Mouse (Mus musculus) midbrain, embryonic 14.5 days (tissue): ENCODE results near the gene Dusp6. TPM values are rescaled to one million over a fixed set of nuclear protein-coding genes. Genes with fewer than 3 reads are reported as not detected.

Experiments
- ATAC-seq: fragments of 200-750 bp; cut with Nextera tagmentation; 2 replicates; pipeline ENCODE4 v1.8.0; 2017; ENCODE audit warnings: moderate number of reproducible peaks, moderate library complexity; ENCODE audit not compliant: low FRiP score, low TSS enrichment
- DNase-seq: peaks from one replicate; pipeline ENCODE4 v3.0.0-alpha.2; 2015
- H3K27ac ChIP-seq: fragments of 300-500 bp; sonication (generic); replicated peaks from 2 replicates; pipeline ENCODE4 v1.5.1; 2014; ENCODE audit warnings: mild to moderate bottlenecking, low read depth, low read length, moderate library complexity
- H3K27me3 ChIP-seq: fragments of 300-500 bp; sonication (generic); 2 replicates; pipeline ENCODE4 v1.6.1; 2014; ENCODE audit warnings: low read length, control low read depth, mixed read lengths; ENCODE audit not compliant: control insufficient read depth, insufficient read depth
- H3K36me3 ChIP-seq: fragments of 300-500 bp; sonication (generic); 2 replicates; pipeline ENCODE4 v1.6.1; 2014; ENCODE audit warnings: low read length, control low read depth; ENCODE audit not compliant: control insufficient read depth, insufficient read depth
- H3K4me1 ChIP-seq: fragments of 300-500 bp; sonication (generic); 2 replicates; pipeline ENCODE4 v1.6.1; 2014; ENCODE audit warnings: mild to moderate bottlenecking, antibody characterized with exemption, low read length, control low read depth; ENCODE audit not compliant: control insufficient read depth, insufficient read depth
- H3K4me2 ChIP-seq: fragments of 300-500 bp; sonication (generic); 2 replicates; pipeline ENCODE4 v1.6.1; 2014; ENCODE audit warnings: mild to moderate bottlenecking, low read length, moderate library complexity
- H3K4me3 ChIP-seq: fragments of 300-500 bp; sonication (generic); replicated peaks from 2 replicates; pipeline ENCODE4 v1.5.1; 2014; ENCODE audit warnings: low read depth, low read length
- H3K9ac ChIP-seq: fragments of 300-500 bp; sonication (generic); replicated peaks from 2 replicates; pipeline ENCODE4 v1.6.1; 2014; ENCODE audit warnings: mild to moderate bottlenecking, low read length, moderate library complexity
- H3K9me3 ChIP-seq: fragments of 300-500 bp; sonication (generic); 2 replicates; pipeline ENCODE4 v1.6.1; 2016; ENCODE audit warnings: low read length, control low read depth, mixed read lengths; ENCODE audit not compliant: control insufficient read depth
- WGBS: fragments of 180-500 bp; shearing (Covaris S2); extraction: QIAGEN DNeasy Blood & Tissue Kit; methylation state at CpG from one replicate; pipeline ENCODE4 v1.1.7; 2014; 5-methylcytosine and 5-hydroxymethylcytosine counted together
- polyA plus RNA-seq: library from polyadenylated mRNA; unstranded; fragments of >200 nt; fragmentation: Nextera tagmentation; extraction: Ambion mirVana; gene quantifications from 2 replicates; pipeline ENCODE4 v1.2.1, GENCODE M21; 2014

Dusp6 gene
- polyA plus RNA-seq, 1 experiment from 2014 or later = 25.4 TPM

GRCm38 (mm10) chr10:99242721-99243120, 20.3 kb upstream of the Dusp6 start:
- 84% methylated on average over 10 of the region's 10 CpGs for WGBS
- no peak for DNase-seq
- Histone ChIP-seq H3K4me3 (no peak overlapping the region), H3K4me2 (no peak overlapping the region), H3K27me3 (no peaks in the 10 kb centered on the region), H3K4me1 (no peaks in the 10 kb centered on the region), H3K9ac (no peak overlapping the region), H3K27ac (no peak overlapping the region), H3K9me3 (no peaks in the 10 kb centered on the region), H3K36me3 (no peaks in the 10 kb centered on the region)
- ATAC-seq = no peak

GRCm38 (mm10) chr10:99243907-99244489, 19.0 kb upstream of the Dusp6 start:
- Histone ChIP-seq H3K4me3 (no peak overlapping the region), H3K9me3 (no peaks in the 10 kb centered on the region), H3K36me3 (no peaks in the 10 kb centered on the region), H3K4me2 (no peak overlapping the region), H3K9ac (no peak overlapping the region), H3K4me1 (no peaks in the 10 kb centered on the region), H3K27ac (no peak overlapping the region), H3K27me3 (no peaks in the 10 kb centered on the region)
- ATAC-seq (no peak), DNase-seq (no peak)
- 84% methylated on average over 5 of the region's 5 CpGs for WGBS

- ATAC-seq = no peak
- no peak overlapping the region for H3K9ac ChIP-seq
- WGBS = 73% methylated on average over 7 of the region's 7 CpGs
Observed at GRCm38 (mm10) chr10:99244655-99245260, 18.3 kb upstream of the Dusp6 start.

GRCm38 (mm10) chr10:99246797-99247508, 16.1 kb upstream of the Dusp6 start:
- 60% methylated on average over 20 of the region's 20 CpGs for WGBS
- no peaks in the 10 kb centered on the region for H3K27me3 ChIP-seq
- H3K36me3 ChIP-seq = no peaks in the 10 kb centered on the region
- H3K4me2 ChIP-seq = no peak overlapping the region
- H3K27ac ChIP-seq = no peak overlapping the region
- H3K4me3 ChIP-seq = no peak overlapping the region
- H3K9ac ChIP-seq = no peak overlapping the region
- no peaks in the 10 kb centered on the region for H3K4me1 ChIP-seq
- ATAC-seq (no peak), DNase-seq (no peak)
- no peaks in the 10 kb centered on the region for H3K9me3 ChIP-seq

More at GRCm38 (mm10) chr10:99244655-99245260, 18.3 kb upstream of the Dusp6 start:
- no peak for DNase-seq
- Histone ChIP-seq H3K36me3 (no peaks in the 10 kb centered on the region), H3K4me3 (no peak overlapping the region), H3K27ac (no peak overlapping the region), H3K4me1 (no peaks in the 10 kb centered on the region), H3K27me3 (no peaks in the 10 kb centered on the region), H3K4me2 (no peak overlapping the region), H3K9me3 (no peaks in the 10 kb centered on the region)

DNA sequence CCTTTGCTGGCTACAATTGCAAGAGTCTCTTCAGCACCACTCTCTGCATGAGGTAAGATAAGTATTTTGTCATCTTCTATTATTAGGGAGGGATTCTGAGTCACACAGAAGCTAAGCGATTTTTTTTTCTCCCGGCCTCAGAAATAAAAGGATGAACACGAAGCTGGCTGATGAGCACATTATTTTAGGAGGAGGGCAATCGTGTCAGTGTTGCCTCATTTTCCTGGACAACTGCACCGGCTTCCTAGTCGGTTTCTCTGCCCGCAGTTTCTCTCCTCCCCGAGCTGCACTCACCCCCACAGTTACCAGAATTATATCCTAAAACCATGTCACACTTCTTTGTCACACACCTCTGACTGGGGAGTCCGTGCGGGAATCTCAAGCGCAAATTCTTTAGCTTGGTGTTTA, 12.2 kb upstream of the Dusp6 start:
- ATAC-seq (no peak), DNase-seq (no peak)
- Histone ChIP-seq H3K27ac (no peak overlapping the region), H3K4me2 (no peak overlapping the region), H3K9me3 (no peaks in the 10 kb centered on the region), H3K9ac (no peak overlapping the region), H3K4me1 (no peaks in the 10 kb centered on the region), H3K36me3 (no peaks in the 10 kb centered on the region), H3K27me3 (no peaks in the 10 kb centered on the region), H3K4me3 (no peak overlapping the region)
- WGBS = 67% methylated on average over 11 of the region's 11 CpGs

- Histone ChIP-seq H3K9ac (no peak overlapping the region), H3K9me3 (no peaks in the 10 kb centered on the region), H3K36me3 (no peaks in the 10 kb centered on the region), H3K4me1 (no peaks in the 10 kb centered on the region), H3K27ac (no peak overlapping the region), H3K4me3 (no peak overlapping the region), H3K27me3 (no peaks in the 10 kb centered on the region), H3K4me2 (no peak overlapping the region)
- DNase-seq = no peak
- ATAC-seq = no peak
- WGBS = 95% methylated on average over 2 of the region's 2 CpGs
Observed at GRCm38 (mm10) chr10:99253412-99253811, 9.6 kb upstream of the Dusp6 start.

GRCm38 (mm10) chr10:99255830-99256570, 7.0 kb upstream of the Dusp6 start:
- WGBS = 91% methylated on average over 10 of the region's 10 CpGs
- no peak for DNase-seq
- H3K4me3 ChIP-seq = no peak overlapping the region

DNA sequence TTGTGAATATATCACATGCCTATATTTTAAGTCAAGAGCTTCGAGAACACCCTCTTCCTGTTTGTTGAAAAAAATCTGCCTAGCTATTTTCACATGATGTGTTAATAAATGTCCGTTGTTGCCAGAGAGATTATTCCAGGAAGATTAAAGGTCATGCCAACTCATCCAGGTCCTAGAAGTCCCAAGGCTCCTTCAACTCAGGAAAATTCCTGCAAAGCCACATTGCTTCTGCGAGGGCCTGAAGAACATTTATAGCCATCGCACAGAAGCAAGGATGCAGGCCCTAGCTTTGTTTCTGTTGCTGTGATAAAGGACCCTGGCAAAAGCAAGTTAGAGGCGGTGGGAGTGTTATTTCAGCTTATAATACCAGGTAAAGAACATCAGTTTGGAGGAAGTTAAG, 5.5 kb upstream of the Dusp6 start:
- no peak for DNase-seq

More at GRCm38 (mm10) chr10:99255830-99256570, 7.0 kb upstream of the Dusp6 start:
- no peak overlapping the region for H3K9ac ChIP-seq
- ATAC-seq = no peak
- H3K4me1 ChIP-seq = no peaks in the 10 kb centered on the region
- no peaks in the 10 kb centered on the region for H3K9me3 ChIP-seq
- H3K27ac ChIP-seq = no peak overlapping the region
- H3K4me2 ChIP-seq = no peak overlapping the region
- H3K27me3 ChIP-seq = no peaks in the 10 kb centered on the region
- no peaks in the 10 kb centered on the region for H3K36me3 ChIP-seq

More for the DNA sequence above, 5.5 kb upstream of the Dusp6 start:
- no peaks in the 10 kb centered on the region for H3K27me3 ChIP-seq
- H3K4me1 ChIP-seq = peaks cover 5% of the 10 kb centered on the region
- 83% methylated on average over 5 of the region's 5 CpGs for WGBS
- H3K4me2 ChIP-seq = no peak overlapping the region
- ATAC-seq = no peak
- no peaks in the 10 kb centered on the region for H3K9me3 ChIP-seq
- no peak overlapping the region for H3K9ac ChIP-seq
- no peaks in the 10 kb centered on the region for H3K36me3 ChIP-seq
- H3K27ac ChIP-seq = no peak overlapping the region
- no peak overlapping the region for H3K4me3 ChIP-seq
